Mouse (Mus musculus) embryonic facial prominence, embryonic 15.5 days (tissue): Measurements from ENCODE around the gene Ndufc2. TPM values are rescaled to one million over a fixed set of nuclear protein-coding genes. Genes with fewer than 3 reads are reported as not detected.

ENCODE experiments used
- polyA plus RNA-seq: library from polyadenylated mRNA; unstranded; fragments of >200 nt; fragmentation: Nextera tagmentation; extraction: Ambion mirVana; gene quantifications from 2 replicates; pipeline ENCODE4 v1.2.1, GENCODE M21; 2015

Ndufc2 gene
- polyA plus RNA-seq, 1 experiment from 2014 or later, result 344 TPM

Other genes starting within 250 kb of the Ndufc2 start
- gene Usp35, start 68.0 kb upstream of the Ndufc2 start, polyA plus RNA-seq, result 2.4 and 2.5 TPM in 2 replicates
- 4.8 and 5.4 TPM in 2 replicates for gene Kctd21, start 67.7 kb upstream of the Ndufc2 start, polyA plus RNA-seq
- 35.0 and 35.3 TPM in 2 replicates for gene Alg8, start 28.4 kb upstream of the Ndufc2 start, polyA plus RNA-seq
- 0.42 and 0.84 TPM in 2 replicates for gene Thrsp, start 17.7 kb downstream of the Ndufc2 start, polyA plus RNA-seq
- 3.5 and 5.1 TPM in 2 replicates for gene Kctd14, start 51.3 kb downstream of the Ndufc2 start, polyA plus RNA-seq
- 43.7 and 45.5 TPM in 2 replicates for gene Ints4, start 81.0 kb downstream of the Ndufc2 start, polyA plus RNA-seq
- gene Aamdc, start 179.5 kb downstream of the Ndufc2 start, polyA plus RNA-seq, result 73.9 and 80.9 TPM in 2 replicates
- 20.7 and 21.9 TPM in 2 replicates for gene Rsf1, start 179.9 kb downstream of the Ndufc2 start, polyA plus RNA-seq